40 mouse cellular contexts compared by ENCODE assay signal in genomic region chrX:116680878-116681277, GRCm38 (mm10). TPM values are rescaled to one million over a fixed set of nuclear protein-coding genes. Genes with fewer than 3 reads are reported as not detected.
"Had no signal": no experiment of that assay in that cellular context is flagged by ENCODE, and none has a peak within 500 bp of the region (broad histone marks: within the 10 kb centered on the region; RNA-seq: fewer than 3 reads in every experiment).

H2afb2 (plus strand) TSS chrX:116681178.

- H3K4me2 ChIP-seq: embryonic facial prominence, embryonic 12.5 days; embryonic facial prominence, embryonic 13.5 days; embryonic facial prominence, embryonic 15.5 days; forebrain, embryonic 12.5 days; forebrain, embryonic 13.5 days; forebrain, embryonic 15.5 days had no signal

- ATAC-seq: forebrain, embryonic 13.5 days; forebrain, embryonic 14.5 days; forebrain, embryonic 15.5 days; forebrain, embryonic 16.5 days; forebrain, postnatal 0 days had no signal

- H3K9me3 ChIP-seq: embryonic facial prominence, embryonic 10.5 days; embryonic facial prominence, embryonic 12.5 days; embryonic facial prominence, embryonic 13.5 days; embryonic facial prominence, embryonic 15.5 days; forebrain, embryonic 10.5 days; forebrain, embryonic 12.5 days; forebrain, embryonic 13.5 days; forebrain, embryonic 15.5 days had no signal

- H3K9ac ChIP-seq: embryonic facial prominence, embryonic 12.5 days; embryonic facial prominence, embryonic 13.5 days; embryonic facial prominence, embryonic 15.5 days; forebrain, embryonic 12.5 days; forebrain, embryonic 13.5 days; forebrain, embryonic 15.5 days; forebrain, postnatal 0 days had no signal

- H3K4me1 ChIP-seq: embryonic facial prominence, embryonic 10.5 days; embryonic facial prominence, embryonic 12.5 days; embryonic facial prominence, embryonic 13.5 days; embryonic facial prominence, embryonic 15.5 days; forebrain, embryonic 10.5 days; forebrain, embryonic 12.5 days; forebrain, embryonic 13.5 days; forebrain, embryonic 15.5 days had no signal

- H3K36me3 ChIP-seq: embryonic facial prominence, embryonic 10.5 days; embryonic facial prominence, embryonic 12.5 days; embryonic facial prominence, embryonic 13.5 days; embryonic facial prominence, embryonic 15.5 days; forebrain, embryonic 10.5 days; forebrain, embryonic 12.5 days; forebrain, embryonic 15.5 days had no signal

- H3K4me3 ChIP-seq: embryonic facial prominence, embryonic 10.5 days; embryonic facial prominence, embryonic 12.5 days; embryonic facial prominence, embryonic 13.5 days; embryonic facial prominence, embryonic 15.5 days; erythroblast, embryonic 14.5 days; forebrain, embryonic 10.5 days; forebrain, embryonic 12.5 days; forebrain, embryonic 13.5 days; forebrain, embryonic 15.5 days; gastrocnemius, adult 2 months; heart, adult 2 months had no signal

- DNase-seq: cerebellum, adult 8-10 months; cerebellum, adult 9-10 months; cerebellum, adult 9-11 months; cerebellum, postnatal 10 days; cerebellum, postnatal 14 days; cerebellum, postnatal 25 days; cerebellum, postnatal 36 days; embryo, embryonic 11 days; forebrain, postnatal 0 days; gastrocnemius, adult 2 months; gastrocnemius, postnatal 10 days; gastrocnemius, postnatal 14 days; gastrocnemius, postnatal 25 days; gastrocnemius, postnatal 36 days; heart, adult 11 months; heart, adult 18-20 months; heart, adult 2 months had no signal

- H3K27ac ChIP-seq: embryonic facial prominence, embryonic 10.5 days; embryonic facial prominence, embryonic 12.5 days; embryonic facial prominence, embryonic 13.5 days; embryonic facial prominence, embryonic 15.5 days; forebrain, embryonic 10.5 days; forebrain, embryonic 12.5 days; forebrain, embryonic 13.5 days; forebrain, embryonic 15.5 days; gastrocnemius, adult 2 months; heart, adult 2 months had no signal

- H3K27me3 ChIP-seq: embryonic facial prominence, embryonic 12.5 days; embryonic facial prominence, embryonic 13.5 days; embryonic facial prominence, embryonic 15.5 days; forebrain, embryonic 12.5 days; forebrain, embryonic 13.5 days; forebrain, embryonic 15.5 days had no signal

RNA-seq across cellular contexts. Expression of gene H2afb2, which starts in this region (rescaled TPM):
- total RNA-seq: common myeloid progenitor, adult 5-6 weeks; forebrain, postnatal 0 days; gastrocnemius, adult 18-20 months; gastrocnemius, adult 2 months; gastrocnemius, adult 8-10 months; gastrocnemius, postnatal 10 days; gastrocnemius, postnatal 14 days; gastrocnemius, postnatal 25 days; gastrocnemius, postnatal 36 days; gastrocnemius, postnatal 4 days; granulocyte monocyte progenitor cell, adult 5-6 weeks; heart, adult 18-20 months; heart, adult 2 months; heart, adult 8-10 months had no signal
- polyA plus RNA-seq: cortical plate, adult 2 months; embryonic facial prominence, embryonic 10.5 days; embryonic facial prominence, embryonic 11.5 days; embryonic facial prominence, embryonic 12.5 days; embryonic facial prominence, embryonic 13.5 days; embryonic facial prominence, embryonic 14.5 days; embryonic facial prominence, embryonic 15.5 days; erythroblast, embryonic 14.5 days; forebrain, embryonic 10.5 days; forebrain, embryonic 11.5 days; forebrain, embryonic 12.5 days; forebrain, embryonic 13.5 days; forebrain, embryonic 14.5 days; forebrain, embryonic 15.5 days; forebrain, embryonic 16.5 days; forebrain, postnatal 0 days; frontal cortex, adult 2 months; gonadal fat pad, adult 2 months; heart, adult 2 months had no signal
